Mouse (Mus musculus): ENCODE data around the gene Arid3a. TPM values are rescaled to one million over a fixed set of nuclear protein-coding genes. Genes with fewer than 3 reads are reported as not detected.

Gene Arid3a
- total RNA-seq, 2 experiments from 2014 or later = 3.6 to 4.3 TPM

- DNase-seq (ENCODE audit: low spot score in 2 of 2) = peak; percentile 94 to 95
These were observed 18.4 kb upstream of the Arid3a start, which contains the start of gene Med16 for GRCm38 (mm10) chr10:79908167-79909091. TSS of gene Med16 (minus strand) at chr10:79908923.

GRCm38 (mm10) chr10:79909092-79909922 lies 17.5 kb upstream of the Arid3a start:
- DNase-seq (ENCODE audit: low spot score in 2 of 2) = no peak

DNA sequence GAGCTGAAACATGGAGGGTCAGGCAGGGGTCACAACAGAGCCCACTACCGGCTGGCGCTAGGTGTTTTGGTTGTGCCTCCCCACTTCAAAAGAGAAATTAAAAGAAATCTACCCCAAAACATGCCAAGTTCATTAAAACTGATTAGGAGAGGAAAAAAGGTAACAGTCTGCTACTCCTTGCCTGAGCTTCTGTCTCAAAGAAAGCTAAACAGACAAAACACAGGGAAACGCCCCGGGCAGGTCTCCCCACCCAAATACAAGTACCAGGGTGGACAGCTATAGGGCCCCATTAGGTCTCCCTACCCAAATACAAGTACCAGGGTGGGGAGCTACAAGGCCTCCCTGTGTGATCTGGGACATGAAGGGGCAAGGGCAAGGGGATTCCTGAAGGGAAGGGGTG lies 16.3 kb upstream of the Arid3a start, which contains the start of gene Gm26602:
TSS of gene Gm26602 (plus strand) at position 301 of the 400 bp plus-strand sequence.
- DNase-seq (ENCODE audit: low spot score in 2 of 2) = no peak

- no peak for DNase-seq (ENCODE audit: low spot score in 2 of 2)
These were observed 14.4 kb upstream of the Arid3a start for GRCm38 (mm10) chr10:79912412-79912811.

GRCm38 (mm10) chr10:79914131-79914947 lies 12.5 kb upstream of the Arid3a start:
- no peak for DNase-seq (ENCODE audit: low spot score in 2 of 2)

GRCm38 (mm10) chr10:79914948-79915596 lies 11.8 kb upstream of the Arid3a start:
- DNase-seq (ENCODE audit: low spot score in 2 of 2) = no peak

DNA sequence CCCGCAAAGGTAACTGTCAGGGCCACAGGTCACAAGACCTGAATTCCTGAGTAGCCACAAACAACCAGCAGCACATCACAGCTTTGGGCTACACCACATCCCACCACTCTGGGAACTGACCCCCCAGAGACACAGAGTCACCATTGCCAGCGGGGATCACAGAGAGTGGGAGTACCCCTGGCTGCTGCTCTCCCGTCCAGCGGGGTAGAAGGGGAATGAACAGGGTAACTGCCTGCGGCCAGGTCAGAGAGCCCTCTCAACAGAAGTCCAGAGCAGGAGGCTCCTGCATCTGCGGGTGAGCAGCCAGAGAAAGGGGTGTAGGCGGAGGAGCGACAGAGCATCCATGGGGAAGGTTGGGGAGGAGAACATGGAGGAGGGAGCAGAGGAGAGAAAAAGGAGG lies 10.8 kb upstream of the Arid3a start:
- DNase-seq (ENCODE audit: low spot score in 2 of 2) = no peak

GRCm38 (mm10) chr10:79916808-79917531 lies 9.9 kb upstream of the Arid3a start, which contains the start of gene Kiss1r:
TSS of gene Kiss1r (plus strand) at chr10:79916971.
- DNase-seq (ENCODE audit: low spot score in 2 of 2) = peak; percentile 90 to 92

- DNase-seq (ENCODE audit: low spot score in 2 of 2) = no peak
These were observed 9.2 kb upstream of the Arid3a start for GRCm38 (mm10) chr10:79917532-79918100.

- no peak for DNase-seq (ENCODE audit: low spot score in 2 of 2)
These were observed 8.4 kb upstream of the Arid3a start for GRCm38 (mm10) chr10:79918231-79919078.

DNA sequence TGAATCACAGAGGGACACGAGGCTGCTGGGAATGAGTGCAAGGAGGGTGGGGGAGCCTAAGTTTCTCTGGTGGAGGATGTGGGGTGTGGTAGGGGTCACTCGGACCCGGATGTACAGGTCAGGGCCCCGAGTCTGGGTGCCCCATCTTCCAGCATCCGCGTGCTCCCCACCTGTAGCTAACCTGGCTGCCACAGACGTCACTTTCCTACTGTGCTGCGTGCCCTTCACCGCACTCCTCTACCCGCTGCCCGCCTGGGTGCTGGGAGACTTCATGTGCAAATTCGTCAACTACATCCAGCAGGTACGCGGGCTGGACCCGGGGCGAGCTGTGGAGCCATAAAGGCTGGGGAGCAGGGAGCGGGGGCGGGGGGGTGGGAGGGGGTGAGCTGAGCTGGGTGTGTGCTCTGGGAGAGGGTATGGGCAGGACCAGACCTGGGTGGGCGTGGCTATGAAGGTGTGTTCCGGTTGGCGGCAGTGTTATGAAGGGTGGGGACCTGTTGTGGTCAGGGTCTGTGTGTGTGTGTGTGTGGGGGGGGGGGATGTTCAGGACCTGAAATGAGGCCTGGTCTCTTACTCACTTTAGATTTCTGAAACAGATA lies 7.5 kb upstream of the Arid3a start:
- DNase-seq (ENCODE audit: low spot score in 2 of 2) = no peak

- no peak for DNase-seq (ENCODE audit: low spot score in 2 of 2)
These were observed 6.6 kb upstream of the Arid3a start for GRCm38 (mm10) chr10:79920056-79920890.

GRCm38 (mm10) chr10:79920958-79921535 lies 5.8 kb upstream of the Arid3a start, which contains the start of gene R3hdm4:
TSS of gene R3hdm4 (minus strand) at chr10:79921208.
- no peak for DNase-seq (ENCODE audit: low spot score in 2 of 2)

DNA sequence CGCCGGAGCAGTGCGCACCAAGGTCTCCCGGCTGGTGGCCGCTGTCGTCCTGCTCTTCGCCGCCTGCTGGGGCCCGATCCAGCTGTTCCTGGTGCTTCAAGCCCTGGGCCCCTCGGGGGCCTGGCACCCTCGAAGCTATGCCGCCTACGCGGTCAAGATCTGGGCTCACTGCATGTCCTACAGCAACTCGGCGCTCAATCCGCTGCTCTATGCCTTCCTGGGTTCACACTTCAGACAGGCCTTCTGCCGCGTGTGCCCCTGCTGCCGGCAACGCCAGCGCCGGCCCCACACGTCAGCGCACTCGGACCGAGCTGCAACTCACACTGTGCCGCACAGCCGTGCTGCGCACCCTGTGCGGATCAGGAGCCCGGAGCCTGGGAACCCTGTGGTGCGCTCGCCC lies 5.3 kb upstream of the Arid3a start:
- no peak for DNase-seq (ENCODE audit: low spot score in 2 of 2)

- DNase-seq (ENCODE audit: low spot score in 2 of 2) = peak; percentile 96 to 97
These were observed 1.7 kb upstream of the Arid3a start for GRCm38 (mm10) chr10:79924998-79925784.

Data from adrenal gland, adult 18-20 months (tissue).